Mouse (Mus musculus) right cerebral cortex, postnatal 10 days (tissue): ENCODE measurements around the gene Srsf3.

Experiments
- DNase-seq, 2 experiments: peaks; one replicate each; pipeline ENCODE4 v3.0.0; 2021; ENCODE audit warnings: low spot score in 2 of 2

The Srsf3 gene

DNA sequence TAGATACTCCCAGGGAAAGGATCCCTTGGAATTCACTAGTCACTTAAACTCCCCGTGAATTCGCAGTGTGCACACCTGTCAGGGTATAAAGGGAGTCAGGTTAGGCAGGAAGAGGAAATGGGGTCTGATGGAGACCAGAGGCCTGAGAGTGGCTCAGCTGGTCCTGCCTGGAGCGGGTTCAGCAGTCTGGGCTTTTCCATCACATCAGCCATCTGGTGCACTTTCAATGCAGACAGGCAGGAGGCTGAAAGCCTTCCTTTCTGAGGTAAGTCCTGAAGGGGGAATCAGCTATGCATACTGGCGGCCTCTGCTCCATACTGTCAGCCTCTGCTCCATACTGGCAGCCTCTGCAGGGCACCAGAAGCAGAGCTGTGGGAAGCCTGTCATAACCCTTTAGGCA is 54.5 kb downstream of the Srsf3 start:
- peak; percentile 11 to 13 for DNase-seq

DNA sequence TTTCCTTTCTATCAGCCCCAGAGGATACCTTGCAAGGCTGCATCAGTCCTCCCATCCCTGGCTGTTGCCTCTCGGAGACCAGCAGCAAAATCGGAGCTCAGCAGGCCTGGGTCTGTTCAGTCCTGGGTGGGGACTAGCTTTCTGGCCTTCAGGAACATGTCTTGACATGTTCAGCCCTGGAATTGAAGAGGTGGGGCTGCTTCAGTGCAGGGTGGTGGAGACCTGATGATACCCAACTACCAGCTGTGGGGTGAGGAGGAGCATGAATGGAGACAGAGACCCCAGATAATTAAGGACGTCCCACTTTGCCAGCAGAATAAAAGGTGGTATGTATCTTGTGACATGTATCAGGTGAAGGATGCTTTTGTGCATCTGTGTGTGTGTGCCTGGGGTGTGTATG is 58.3 kb downstream of the Srsf3 start, which contains the start of gene Cdkn1a:
Cdkn1a (plus strand) TSS at position 201 of the 400 bp plus-strand sequence.
- peak; percentile 10 to 17 for DNase-seq

DNA sequence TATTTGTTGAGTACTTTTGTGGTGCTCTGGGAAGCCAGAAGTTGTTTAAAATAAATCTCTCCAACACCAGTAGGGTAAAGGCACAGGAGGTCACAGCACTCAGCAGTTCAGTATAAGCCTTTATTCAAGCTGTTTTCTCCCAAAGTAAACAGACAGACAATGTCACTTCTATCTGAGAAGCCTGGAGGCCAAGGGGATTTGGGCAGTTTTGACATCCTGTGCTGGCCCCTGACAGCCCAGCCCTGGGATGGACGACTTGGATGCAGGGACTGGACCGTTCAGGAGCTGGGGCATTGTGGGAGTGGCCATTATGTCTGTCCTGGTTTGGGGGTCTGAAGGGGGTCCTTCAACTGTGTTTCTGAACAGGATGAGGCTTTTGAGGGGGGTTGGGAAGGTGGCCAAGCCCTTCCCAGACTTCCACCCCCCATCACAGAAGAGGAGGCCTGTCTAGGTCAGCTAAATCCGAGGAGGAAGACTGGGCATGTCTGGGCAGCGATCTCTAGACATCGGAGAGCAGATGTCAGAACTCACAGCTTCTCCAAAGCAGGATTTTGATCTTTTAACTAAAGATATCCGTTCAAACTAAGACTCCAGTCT is 59.0 kb downstream of the Srsf3 start:
- DNase-seq: peak; percentile 17 to 19

DNA sequence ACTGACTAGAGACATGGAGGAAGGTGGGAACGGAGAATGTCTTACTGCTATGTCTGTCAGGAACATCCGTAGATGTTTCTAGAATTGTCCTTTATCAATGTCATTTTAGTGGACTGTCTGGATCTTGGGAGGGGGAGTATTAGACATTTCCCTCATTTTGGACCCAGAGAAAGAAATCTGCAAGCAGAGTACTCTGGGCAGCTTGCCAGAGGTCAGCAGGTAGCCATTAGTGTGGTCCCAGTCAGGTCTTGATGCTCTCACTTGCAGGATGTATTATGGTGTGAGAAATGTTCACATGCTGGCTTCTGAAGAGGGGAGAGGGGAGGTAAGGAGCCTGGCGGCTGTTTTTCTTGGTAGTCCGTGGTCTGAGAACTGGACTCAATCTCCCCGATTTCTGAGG is 60.1 kb downstream of the Srsf3 start:
- peak; percentile 19 to 22 for DNase-seq
